Mouse (Mus musculus): ENCODE measurements around the gene Orai2. TPM values are rescaled to one million over a fixed set of nuclear protein-coding genes. Genes with fewer than 3 reads are reported as not detected.

The Orai2 gene
- polyA plus RNA-seq, 1 experiment from 2014 or later = 5.6 TPM

DNA sequence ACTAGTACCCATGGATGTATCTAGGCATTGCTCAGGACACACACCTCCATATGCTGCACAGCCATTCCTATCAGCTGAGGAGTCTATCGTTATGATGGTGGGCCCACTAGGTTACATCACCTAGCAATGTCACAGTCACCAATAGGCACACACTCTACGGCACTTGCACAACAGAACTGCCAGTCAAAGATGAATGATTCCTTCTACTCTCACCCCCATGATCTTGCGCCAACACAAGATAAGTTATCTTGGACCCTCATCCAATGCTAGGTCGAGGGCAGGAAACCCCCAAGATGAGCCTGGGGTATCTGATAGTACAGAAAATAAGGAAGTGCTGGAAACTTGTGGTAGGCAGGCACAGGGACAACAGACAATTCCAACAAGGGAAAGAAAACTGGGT is 12.3 kb upstream of the Orai2 start:
- Histone ChIP-seq H3K9ac (ENCODE audit: low read depth, low read length) (no peak overlapping the region), H3K36me3 (ENCODE audit: control insufficient read depth, insufficient read depth, low read length) (peaks cover 79% of the 10 kb centered on the region), H3K9me3 (ENCODE audit: control insufficient read depth, low read length) (no peaks in the 10 kb centered on the region), H3K27me3 (ENCODE audit: control insufficient read depth, insufficient read depth, low read length) (no peaks in the 10 kb centered on the region), H3K27ac (ENCODE audit: low read depth, low read length) (no peak overlapping the region), H3K4me3 (ENCODE audit: low read length) (no peak overlapping the region), H3K4me2 (replicated peaks; ENCODE audit: low read depth, low read length) (no peak overlapping the region), H3K4me1 (ENCODE audit: control insufficient read depth, insufficient read depth, low read length) (no peaks in the 10 kb centered on the region)
- ATAC-seq (ENCODE audit: low FRiP score, low TSS enrichment) = no peak
- WGBS = 87% methylated on average over 4 of the region's 4 CpGs

DNA sequence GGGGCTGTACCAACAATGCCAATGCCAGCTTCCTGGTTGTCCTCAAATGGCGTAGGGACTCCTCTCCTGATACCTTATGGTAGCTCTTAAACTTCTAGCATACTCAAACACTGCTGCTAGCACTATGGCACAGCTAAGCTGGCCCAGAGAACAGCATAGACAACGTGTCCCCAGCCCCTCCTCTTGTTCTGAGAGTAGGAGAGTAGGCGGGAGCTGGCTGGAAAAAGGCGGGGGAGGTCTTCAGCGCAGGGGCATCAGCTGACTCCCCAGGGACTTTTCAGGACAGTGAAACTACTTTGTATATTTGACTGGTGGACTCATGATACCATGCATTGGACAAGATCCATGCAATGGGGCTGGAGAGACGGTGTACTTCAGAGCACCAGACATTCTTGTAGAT is 11.5 kb upstream of the Orai2 start:
- Histone ChIP-seq H3K9me3 (ENCODE audit: control insufficient read depth, low read length) (no peaks in the 10 kb centered on the region), H3K36me3 (ENCODE audit: control insufficient read depth, insufficient read depth, low read length) (peaks cover 73% of the 10 kb centered on the region), H3K4me3 (ENCODE audit: low read length) (no peak overlapping the region), H3K27ac (ENCODE audit: low read depth, low read length) (no peak overlapping the region), H3K9ac (ENCODE audit: low read depth, low read length) (no peak overlapping the region), H3K4me1 (ENCODE audit: control insufficient read depth, insufficient read depth, low read length) (no peaks in the 10 kb centered on the region), H3K4me2 (replicated peaks; ENCODE audit: low read depth, low read length) (no peak overlapping the region), H3K27me3 (ENCODE audit: control insufficient read depth, insufficient read depth, low read length) (no peaks in the 10 kb centered on the region)
- no peak for ATAC-seq (ENCODE audit: low FRiP score, low TSS enrichment)
- WGBS = 88% methylated on average over 6 of the region's 6 CpGs

DNA sequence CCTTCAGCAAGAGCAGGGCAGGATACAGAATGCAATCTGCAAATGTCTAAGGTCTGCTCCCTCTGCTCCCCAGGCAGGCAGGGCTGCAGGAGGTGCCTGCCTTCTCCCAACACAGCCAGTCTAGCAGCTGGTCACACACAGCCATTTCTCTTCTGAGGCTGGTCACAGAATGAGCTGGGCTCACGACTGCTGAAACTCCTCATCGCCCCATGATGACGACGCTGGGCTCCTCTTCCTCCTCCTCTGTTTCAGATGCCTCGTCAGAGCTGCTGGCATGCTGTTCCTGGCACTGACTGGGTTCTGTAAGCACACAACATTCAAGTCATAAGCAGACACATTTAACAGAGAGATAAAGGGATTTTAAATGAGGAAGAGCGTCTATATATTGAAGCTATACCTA is 10.7 kb upstream of the Orai2 start:
- Histone ChIP-seq H3K36me3 (ENCODE audit: control insufficient read depth, insufficient read depth, low read length) (peaks cover 67% of the 10 kb centered on the region), H3K27me3 (ENCODE audit: control insufficient read depth, insufficient read depth, low read length) (no peaks in the 10 kb centered on the region)

DNA sequence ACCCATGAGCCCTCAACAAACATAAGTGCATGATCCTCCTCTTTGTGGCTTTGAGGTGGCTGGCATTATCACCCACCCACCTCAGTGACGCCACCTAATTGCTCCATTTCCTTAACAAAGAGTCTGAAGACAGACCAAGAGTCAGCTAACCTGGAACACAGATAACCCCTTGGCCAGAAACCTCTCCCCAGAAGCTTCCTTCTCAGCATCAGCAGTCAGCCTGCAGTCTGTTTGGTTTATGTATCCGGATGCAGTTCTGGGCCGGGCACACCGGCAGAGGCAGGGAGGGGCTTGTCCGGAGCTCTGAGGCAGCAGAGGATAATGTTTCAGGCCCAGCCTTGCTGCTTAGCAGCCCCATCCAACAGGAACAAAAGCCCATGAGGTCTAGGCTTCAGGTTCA is 9.1 kb upstream of the Orai2 start:
- Histone ChIP-seq H3K4me1 (ENCODE audit: control insufficient read depth, insufficient read depth, low read length) (no peaks in the 10 kb centered on the region), H3K27ac (ENCODE audit: low read depth, low read length) (no peak overlapping the region), H3K9ac (ENCODE audit: low read depth, low read length) (no peak overlapping the region), H3K27me3 (ENCODE audit: control insufficient read depth, insufficient read depth, low read length) (no peaks in the 10 kb centered on the region), H3K4me3 (ENCODE audit: low read length) (no peak overlapping the region), H3K36me3 (ENCODE audit: control insufficient read depth, insufficient read depth, low read length) (peaks cover 52% of the 10 kb centered on the region), H3K9me3 (ENCODE audit: control insufficient read depth, low read length) (no peaks in the 10 kb centered on the region), H3K4me2 (replicated peaks; ENCODE audit: low read depth, low read length) (no peak overlapping the region)
- 52% methylated on average over 5 of the region's 5 CpGs for WGBS
- no peak for ATAC-seq (ENCODE audit: low FRiP score, low TSS enrichment)

More for the DNA sequence above, 10.7 kb upstream of the Orai2 start:
- H3K9ac ChIP-seq (ENCODE audit: low read depth, low read length) = no peak overlapping the region
- no peaks in the 10 kb centered on the region for H3K9me3 ChIP-seq (ENCODE audit: control insufficient read depth, low read length)
- 86% methylated on average over 6 of the region's 6 CpGs for WGBS
- no peak for ATAC-seq (ENCODE audit: low FRiP score, low TSS enrichment)
- no peak overlapping the region for H3K27ac ChIP-seq (ENCODE audit: low read depth, low read length)
- H3K4me3 ChIP-seq (ENCODE audit: low read length) = no peak overlapping the region
- no peak overlapping the region for H3K4me2 ChIP-seq (replicated peaks; ENCODE audit: low read depth, low read length)
- no peaks in the 10 kb centered on the region for H3K4me1 ChIP-seq (ENCODE audit: control insufficient read depth, insufficient read depth, low read length)

DNA sequence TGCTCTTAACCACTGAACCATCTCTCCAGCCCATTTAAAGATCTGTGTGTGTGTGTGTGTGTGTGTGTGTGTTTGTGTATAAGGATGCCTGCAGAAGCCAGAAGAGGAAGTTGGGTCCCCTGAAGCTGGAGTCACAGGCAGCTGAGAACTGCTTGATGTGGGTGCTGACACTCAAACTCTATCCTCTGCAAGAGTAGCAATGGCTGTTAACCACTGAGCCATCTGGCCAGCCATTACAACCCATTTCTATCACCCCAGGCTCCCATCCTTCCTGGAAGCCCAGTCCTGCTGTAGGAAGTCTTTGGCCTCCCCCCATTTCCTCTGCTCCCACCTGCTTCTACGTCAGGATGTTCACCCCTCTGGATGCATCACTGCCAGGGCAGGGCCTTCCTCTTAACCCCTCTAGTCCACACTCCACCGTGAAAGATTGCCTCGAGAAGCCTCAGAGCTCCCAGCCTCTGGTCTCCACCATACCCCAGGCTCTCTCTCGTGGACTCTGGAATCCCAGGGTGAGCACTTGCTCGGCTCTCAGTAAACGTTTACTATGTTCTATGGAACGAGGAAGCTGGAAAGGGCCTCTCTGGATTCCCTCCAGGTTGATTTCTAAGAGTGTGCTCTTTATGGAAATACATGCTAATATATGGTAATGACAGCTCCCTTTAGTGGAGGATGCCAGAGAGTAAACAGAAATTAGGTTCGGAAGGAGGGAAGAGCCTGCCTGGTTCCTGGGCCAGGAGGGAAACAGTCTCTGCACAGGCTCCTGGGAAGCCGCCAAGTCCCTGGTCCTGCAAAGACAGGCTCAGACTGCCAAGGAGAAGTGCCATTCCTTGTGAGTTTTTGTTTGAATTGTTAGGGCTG is 3.3 kb upstream of the Orai2 start:
- WGBS = 56% methylated on average over 9 of the region's 9 CpGs
- Histone ChIP-seq H3K4me3 (ENCODE audit: low read length) (no peak overlapping the region), H3K9me3 (ENCODE audit: control insufficient read depth, low read length) (no peaks in the 10 kb centered on the region), H3K4me2 (replicated peaks; ENCODE audit: low read depth, low read length) (no peak overlapping the region), H3K27me3 (ENCODE audit: control insufficient read depth, insufficient read depth, low read length) (no peaks in the 10 kb centered on the region), H3K27ac (ENCODE audit: low read depth, low read length) (no peak overlapping the region), H3K4me1 (ENCODE audit: control insufficient read depth, insufficient read depth, low read length) (peaks cover 13% of the 10 kb centered on the region; the same call in 1 of the 2 replicates), H3K36me3 (ENCODE audit: control insufficient read depth, insufficient read depth, low read length) (peaks cover 10% of the 10 kb centered on the region), H3K9ac (ENCODE audit: low read depth, low read length) (no peak overlapping the region)
- no peak for ATAC-seq (ENCODE audit: low FRiP score, low TSS enrichment)

DNA sequence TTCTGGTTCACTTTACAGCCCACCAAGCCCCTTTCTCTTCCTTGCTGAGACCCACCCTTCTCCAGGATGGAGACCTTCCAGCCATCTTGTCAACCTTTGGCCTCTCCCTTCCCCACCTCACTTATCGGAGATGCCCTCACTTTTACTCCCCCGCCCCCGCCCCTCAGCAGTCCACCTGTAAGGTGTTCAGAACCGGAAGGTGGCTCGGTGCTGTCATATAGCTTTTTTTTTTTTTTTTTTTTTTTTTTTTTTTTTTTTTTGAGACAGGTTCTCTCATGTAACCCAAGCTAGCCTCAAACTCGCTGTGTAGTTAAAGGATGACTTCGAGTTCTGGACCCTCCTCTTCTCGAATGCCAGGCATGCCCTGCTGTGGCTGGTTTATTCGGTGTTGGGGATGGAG is 2.4 kb upstream of the Orai2 start:
- WGBS = 80% methylated on average over 9 of the region's 9 CpGs
- Histone ChIP-seq H3K4me1 (ENCODE audit: control insufficient read depth, insufficient read depth, low read length) (peaks cover 13% of the 10 kb centered on the region; the same call in 1 of the 2 replicates), H3K4me3 (ENCODE audit: low read length) (no peak overlapping the region), H3K27ac (ENCODE audit: low read depth, low read length) (no peak overlapping the region), H3K4me2 (replicated peaks; ENCODE audit: low read depth, low read length) (no peak overlapping the region), H3K9me3 (ENCODE audit: control insufficient read depth, low read length) (no peaks in the 10 kb centered on the region), H3K9ac (ENCODE audit: low read depth, low read length) (no peak overlapping the region), H3K36me3 (ENCODE audit: control insufficient read depth, insufficient read depth, low read length) (peaks cover 1% of the 10 kb centered on the region; the same call in 1 of the 2 replicates), H3K27me3 (ENCODE audit: control insufficient read depth, insufficient read depth, low read length) (no peaks in the 10 kb centered on the region)
- no peak for ATAC-seq (ENCODE audit: low FRiP score, low TSS enrichment)

- no peaks in the 10 kb centered on the region for H3K36me3 ChIP-seq (ENCODE audit: control insufficient read depth, insufficient read depth, low read length)
- 32% methylated on average over 17 of the region's 17 CpGs for WGBS
- peaks cover 13% of the 10 kb centered on the region; the same call in 1 of the 2 replicates for H3K4me1 ChIP-seq (ENCODE audit: control insufficient read depth, insufficient read depth, low read length)
- no peak overlapping the region for H3K9ac ChIP-seq (ENCODE audit: low read depth, low read length)
- ATAC-seq (ENCODE audit: low FRiP score, low TSS enrichment) = no peak
- peak overlapping the region; percentile 54 for H3K4me3 ChIP-seq (ENCODE audit: low read length)
- no peaks in the 10 kb centered on the region for H3K27me3 ChIP-seq (ENCODE audit: control insufficient read depth, insufficient read depth, low read length)
- no peak overlapping the region for H3K27ac ChIP-seq (ENCODE audit: low read depth, low read length)
- H3K9me3 ChIP-seq (ENCODE audit: control insufficient read depth, low read length) = no peaks in the 10 kb centered on the region
- peak overlapping the region; percentile 84 for H3K4me2 ChIP-seq (replicated peaks; ENCODE audit: low read depth, low read length)
These were observed 1.1 kb upstream of the Orai2 start for GRCm38 (mm10) chr5:136171363-136172341.

DNA sequence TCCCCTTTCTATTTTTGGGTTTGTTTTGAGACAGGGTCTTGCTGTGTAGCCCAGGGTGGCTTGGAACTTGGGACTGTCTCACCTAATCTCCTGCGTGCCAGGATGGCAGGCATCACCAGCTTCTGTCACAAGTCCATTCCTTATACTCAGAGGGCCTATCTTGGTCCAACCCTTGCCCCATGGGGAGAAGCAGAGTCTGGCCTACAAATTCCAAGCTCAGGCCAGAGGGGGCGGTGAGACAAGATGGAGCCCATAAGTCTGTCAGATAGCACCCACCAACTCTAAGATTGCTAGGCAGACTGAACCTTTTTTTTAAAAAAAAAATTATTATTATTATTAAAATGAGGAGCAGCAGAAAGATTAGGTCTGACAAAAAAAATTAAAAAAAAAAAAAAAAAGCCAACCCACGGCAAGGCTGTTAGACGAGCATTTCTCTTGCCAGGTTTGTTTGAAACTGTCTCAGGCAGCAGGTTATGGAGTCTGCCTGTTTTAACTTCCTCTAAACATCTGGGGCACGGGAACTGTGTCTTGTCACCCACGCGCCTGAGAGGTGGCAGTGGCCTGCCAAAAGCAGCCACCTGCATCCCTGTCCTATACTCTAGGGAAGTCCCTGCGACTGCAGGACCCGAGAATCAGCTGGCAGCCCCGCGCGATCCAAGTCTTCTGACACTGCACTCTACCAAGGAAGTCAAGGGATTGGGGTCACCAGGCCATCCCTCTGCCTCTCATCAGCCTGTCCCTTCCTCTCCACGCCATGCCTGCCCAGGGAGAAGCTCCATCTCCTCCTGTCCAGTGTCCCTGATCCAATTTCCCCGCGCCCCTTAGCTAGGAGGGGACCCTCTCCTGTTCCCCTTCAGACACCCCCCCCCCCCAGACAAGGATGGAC is 644 bp downstream of the Orai2 start:
- no peaks in the 10 kb centered on the region for H3K9me3 ChIP-seq (ENCODE audit: control insufficient read depth, low read length)
- H3K9ac ChIP-seq (ENCODE audit: low read depth, low read length) = peak overlapping the region; percentile 63
- H3K27me3 ChIP-seq (ENCODE audit: control insufficient read depth, insufficient read depth, low read length) = no peaks in the 10 kb centered on the region
- peak overlapping the region; percentile 84 for H3K4me2 ChIP-seq (replicated peaks; ENCODE audit: low read depth, low read length)
- H3K27ac ChIP-seq (ENCODE audit: low read depth, low read length) = no peak overlapping the region; the same call in 1 of the 2 replicates
- no peaks in the 10 kb centered on the region for H3K36me3 ChIP-seq (ENCODE audit: control insufficient read depth, insufficient read depth, low read length)
- H3K4me1 ChIP-seq (ENCODE audit: control insufficient read depth, insufficient read depth, low read length) = peaks cover 13% of the 10 kb centered on the region; the same call in 1 of the 2 replicates
- peak; percentile 58 for ATAC-seq (ENCODE audit: low FRiP score, low TSS enrichment)
- H3K4me3 ChIP-seq (ENCODE audit: low read length) = peak overlapping the region; percentile 54
- WGBS = 11% methylated on average over 15 of the region's 15 CpGs
